Mouse (Mus musculus) thymus, postnatal 0 days (tissue): Measurements from ENCODE around the gene H2-Eb1. TPM values are rescaled to one million over a fixed set of nuclear protein-coding genes. Genes with fewer than 3 reads are reported as not detected.

ENCODE experiments used
- DNase-seq: peaks from one replicate; pipeline ENCODE4 v3.0.0-alpha.2; 2015; ENCODE audit warnings: low spot score
- polyA plus RNA-seq: library from polyadenylated mRNA; unstranded; fragments of >200 nt; fragmentation: Nextera tagmentation; extraction: Ambion mirVana; gene quantifications from 2 replicates; pipeline ENCODE4 v1.2.1, GENCODE M21; 2015

Gene H2-Eb1
- polyA plus RNA-seq, result 574 and 589 TPM in 2 replicates

GRCm38 (mm10) chr17:34305380-34306030 is at the start of gene H2-Eb1:
Gene H2-Eb1 (plus strand): TSS chr17:34305867.
- DNase-seq, result peak; percentile 88

- no peak for DNase-seq
Measured at GRCm38 (mm10) chr17:34256501-34256900, 49.2 kb upstream of the H2-Eb1 start.

GRCm38 (mm10) chr17:34257594-34258375 is 47.9 kb upstream of the H2-Eb1 start, which contains the start of gene H2-Ab1:
Gene H2-Ab1 (plus strand): TSS chr17:34257689.
- peak; percentile 86 for DNase-seq

- no peak for DNase-seq
Measured at GRCm38 (mm10) chr17:34260551-34260950, 45.1 kb upstream of the H2-Eb1 start.

GRCm38 (mm10) chr17:34261502-34261901 is 44.2 kb upstream of the H2-Eb1 start:
- DNase-seq, result peak; percentile 76

GRCm38 (mm10) chr17:34263068-34263467 is 42.6 kb upstream of the H2-Eb1 start:
- DNase-seq, result peak; percentile 91

- peak; percentile 55 for DNase-seq
Measured at GRCm38 (mm10) chr17:34263811-34264371, 41.8 kb upstream of the H2-Eb1 start.

- peak; percentile 29 for DNase-seq
Measured at GRCm38 (mm10) chr17:34264452-34265351, 41.0 kb upstream of the H2-Eb1 start.

- no peak for DNase-seq
Measured at GRCm38 (mm10) chr17:34268262-34268661, 37.4 kb upstream of the H2-Eb1 start.

- no peak for DNase-seq
Measured at GRCm38 (mm10) chr17:34268748-34269147, 36.9 kb upstream of the H2-Eb1 start.

- DNase-seq, result no peak
Measured at GRCm38 (mm10) chr17:34269817-34270216, 35.9 kb upstream of the H2-Eb1 start.

- DNase-seq, result no peak
Measured at GRCm38 (mm10) chr17:34270230-34270629, 35.4 kb upstream of the H2-Eb1 start.

GRCm38 (mm10) chr17:34270940-34271339 is 34.7 kb upstream of the H2-Eb1 start:
- DNase-seq, result no peak

GRCm38 (mm10) chr17:34272102-34272501 is 33.6 kb upstream of the H2-Eb1 start:
- DNase-seq, result no peak

- DNase-seq, result no peak
Measured at GRCm38 (mm10) chr17:34280499-34281038, 25.1 kb upstream of the H2-Eb1 start.

GRCm38 (mm10) chr17:34281836-34282235 is 23.8 kb upstream of the H2-Eb1 start:
- no peak for DNase-seq

- no peak for DNase-seq
Measured at GRCm38 (mm10) chr17:34285371-34285770, 20.3 kb upstream of the H2-Eb1 start.

GRCm38 (mm10) chr17:34285848-34286247 is 19.8 kb upstream of the H2-Eb1 start:
- peak; percentile 49 for DNase-seq

GRCm38 (mm10) chr17:34286501-34286900 is 19.2 kb upstream of the H2-Eb1 start:
- DNase-seq, result no peak

GRCm38 (mm10) chr17:34286999-34287398 is 18.7 kb upstream of the H2-Eb1 start:
- no peak for DNase-seq

- peak; percentile 86 for DNase-seq
Measured at GRCm38 (mm10) chr17:34287648-34288047, 18.0 kb upstream of the H2-Eb1 start, which contains the start of gene H2-Aa. Gene H2-Aa (minus strand): TSS chr17:34287823.
